Mouse (Mus musculus): ENCODE measurements around the gene Iqch. TPM values are rescaled to one million over a fixed set of nuclear protein-coding genes. Genes with fewer than 3 reads are reported as not detected.
A peak's percentile ranks its signal among the peaks of the same experiment; 100 is the strongest.

The Iqch gene
- not detected in 2 replicates for polyA plus RNA-seq (2012; ENCODE audit: insufficient read depth, insufficient read length, missing spikeins)

GRCm38 (mm10) chr9:63602043-63602939 is at the start of gene Iqch, which contains the start of gene Aagab:
Iqch (minus strand) TSS chr9:63602493.
Aagab (plus strand) TSS chr9:63602660.
- Histone ChIP-seq H3K4me1 (ENCODE audit: control insufficient read depth, insufficient read depth, insufficient read length, low read length) (peaks cover 11% of the 10 kb centered on the region), H3K4me3 (ENCODE audit: insufficient read depth, low read depth, low read length) (peak within 1 kb of the TSS; percentile 94), H3K27ac (replicated peaks; ENCODE audit: low read depth, low read length) (0 out of 2 replicates have a peak within 1 kb of the TSS, but pooled peaks have one; percentile 5)

GRCm38 (mm10) chr9:63651594-63651993 is 49.3 kb upstream of the Iqch start:
- peak overlapping the region; percentile 56 for H3K27ac ChIP-seq (replicated peaks; ENCODE audit: low read depth, low read length)
- peaks cover 8% of the 10 kb centered on the region for H3K4me1 ChIP-seq (ENCODE audit: control insufficient read depth, insufficient read depth, insufficient read length, low read length)
- no peak overlapping the region for H3K4me3 ChIP-seq (ENCODE audit: insufficient read depth, low read depth, low read length)

GRCm38 (mm10) chr9:63650905-63651304 is 48.6 kb upstream of the Iqch start:
- peaks cover 8% of the 10 kb centered on the region for H3K4me1 ChIP-seq (ENCODE audit: control insufficient read depth, insufficient read depth, insufficient read length, low read length)
- no peak overlapping the region for H3K4me3 ChIP-seq (ENCODE audit: insufficient read depth, low read depth, low read length)
- peak overlapping the region; percentile 56 for H3K27ac ChIP-seq (replicated peaks; ENCODE audit: low read depth, low read length)

GRCm38 (mm10) chr9:63649841-63650545 is 47.7 kb upstream of the Iqch start:
- H3K4me1 ChIP-seq (ENCODE audit: control insufficient read depth, insufficient read depth, insufficient read length, low read length) = peaks cover 8% of the 10 kb centered on the region
- no peak overlapping the region for H3K4me3 ChIP-seq (ENCODE audit: insufficient read depth, low read depth, low read length)
- no peak overlapping the region for H3K27ac ChIP-seq (replicated peaks; ENCODE audit: low read depth, low read length)

GRCm38 (mm10) chr9:63648520-63648918 is 46.2 kb upstream of the Iqch start:
- no peak overlapping the region for H3K4me3 ChIP-seq (ENCODE audit: insufficient read depth, low read depth, low read length)
- peaks cover 11% of the 10 kb centered on the region for H3K4me1 ChIP-seq (ENCODE audit: control insufficient read depth, insufficient read depth, insufficient read length, low read length)
- no peak overlapping the region for H3K27ac ChIP-seq (replicated peaks; ENCODE audit: low read depth, low read length)

- Histone ChIP-seq H3K27ac (replicated peaks; ENCODE audit: low read depth, low read length) (no peak overlapping the region), H3K4me3 (ENCODE audit: insufficient read depth, low read depth, low read length) (no peak overlapping the region), H3K4me1 (ENCODE audit: control insufficient read depth, insufficient read depth, insufficient read length, low read length) (peaks cover 11% of the 10 kb centered on the region)
These were observed 45.6 kb upstream of the Iqch start for GRCm38 (mm10) chr9:63647581-63648519.

GRCm38 (mm10) chr9:63645084-63645483 is 42.8 kb upstream of the Iqch start:
- Histone ChIP-seq H3K4me1 (ENCODE audit: control insufficient read depth, insufficient read depth, insufficient read length, low read length) (peaks cover 9% of the 10 kb centered on the region; the same call in 1 of the 2 replicates), H3K4me3 (ENCODE audit: insufficient read depth, low read depth, low read length) (no peak overlapping the region), H3K27ac (replicated peaks; ENCODE audit: low read depth, low read length) (no peak overlapping the region)

- no peak overlapping the region for H3K4me3 ChIP-seq (ENCODE audit: insufficient read depth, low read depth, low read length)
- peaks cover 9% of the 10 kb centered on the region; the same call in 1 of the 2 replicates for H3K4me1 ChIP-seq (ENCODE audit: control insufficient read depth, insufficient read depth, insufficient read length, low read length)
- no peak overlapping the region for H3K27ac ChIP-seq (replicated peaks; ENCODE audit: low read depth, low read length)
These were observed 41.7 kb upstream of the Iqch start for GRCm38 (mm10) chr9:63644011-63644410.

GRCm38 (mm10) chr9:63641983-63642646 is 39.8 kb upstream of the Iqch start:
- Histone ChIP-seq H3K4me3 (ENCODE audit: insufficient read depth, low read depth, low read length) (no peak overlapping the region), H3K4me1 (ENCODE audit: control insufficient read depth, insufficient read depth, insufficient read length, low read length) (peaks cover 9% of the 10 kb centered on the region; the same call in 1 of the 2 replicates), H3K27ac (replicated peaks; ENCODE audit: low read depth, low read length) (peak overlapping the region; percentile 39)

GRCm38 (mm10) chr9:63636113-63636512 is 33.8 kb upstream of the Iqch start:
- 0 out of 2 replicates have a peak, but pooled peaks cover 2% of the 10 kb centered on the region for H3K4me1 ChIP-seq (ENCODE audit: control insufficient read depth, insufficient read depth, insufficient read length, low read length)
- no peak overlapping the region for H3K27ac ChIP-seq (replicated peaks; ENCODE audit: low read depth, low read length)
- no peak overlapping the region for H3K4me3 ChIP-seq (ENCODE audit: insufficient read depth, low read depth, low read length)

- Histone ChIP-seq H3K4me1 (ENCODE audit: control insufficient read depth, insufficient read depth, insufficient read length, low read length) (no peaks in the 10 kb centered on the region), H3K27ac (replicated peaks; ENCODE audit: low read depth, low read length) (no peak overlapping the region), H3K4me3 (ENCODE audit: insufficient read depth, low read depth, low read length) (no peak overlapping the region)
These were observed 31.0 kb upstream of the Iqch start for GRCm38 (mm10) chr9:63633334-63633733.

- no peak overlapping the region for H3K4me3 ChIP-seq (ENCODE audit: insufficient read depth, low read depth, low read length)
- H3K4me1 ChIP-seq (ENCODE audit: control insufficient read depth, insufficient read depth, insufficient read length, low read length) = no peaks in the 10 kb centered on the region
- H3K27ac ChIP-seq (replicated peaks; ENCODE audit: low read depth, low read length) = no peak overlapping the region
These were observed 30.6 kb upstream of the Iqch start for GRCm38 (mm10) chr9:63632924-63633323.

GRCm38 (mm10) chr9:63632045-63632444 is 29.8 kb upstream of the Iqch start:
- Histone ChIP-seq H3K4me3 (ENCODE audit: insufficient read depth, low read depth, low read length) (no peak overlapping the region), H3K27ac (replicated peaks; ENCODE audit: low read depth, low read length) (no peak overlapping the region), H3K4me1 (ENCODE audit: control insufficient read depth, insufficient read depth, insufficient read length, low read length) (no peaks in the 10 kb centered on the region)

- Histone ChIP-seq H3K4me1 (ENCODE audit: control insufficient read depth, insufficient read depth, insufficient read length, low read length) (no peaks in the 10 kb centered on the region), H3K27ac (replicated peaks; ENCODE audit: low read depth, low read length) (no peak overlapping the region), H3K4me3 (ENCODE audit: insufficient read depth, low read depth, low read length) (no peak overlapping the region)
These were observed 22.9 kb upstream of the Iqch start for GRCm38 (mm10) chr9:63625090-63625756.
